Mouse (Mus musculus) C2C12 (cell line): ENCODE data around the gene Slain2. TPM values are rescaled to one million over a fixed set of nuclear protein-coding genes. Genes with fewer than 3 reads are reported as not detected.

Experiments
- H3K27me3 ChIP-seq: one replicate; pipeline ENCODE4 v1.6.1; 2011; ENCODE audit not compliant: control insufficient read depth, insufficient read depth, insufficient read length
- H3K36me3 ChIP-seq: one replicate; pipeline ENCODE4 v1.6.1; 2011; ENCODE audit not compliant: control insufficient read depth, insufficient read depth
- H3K4me3 ChIP-seq: one replicate; pipeline ENCODE4 v1.5.1; 2011; ENCODE audit warnings: mild to moderate bottlenecking, control low read depth; ENCODE audit not compliant: poor library complexity, insufficient read depth, severe bottlenecking
- H3K79me2 ChIP-seq: one replicate; pipeline ENCODE4 v1.6.1; 2011; ENCODE audit not compliant: control insufficient read depth, insufficient read depth
- H3K79me3 ChIP-seq: one replicate; pipeline ENCODE4 v1.6.1; 2011; ENCODE audit warnings: low read depth, control low read depth
- H3ac ChIP-seq: one replicate; pipeline ENCODE3; 2011; ENCODE audit warnings: low read depth; ENCODE audit not compliant: control insufficient read depth, insufficient read length
- CEBPB ChIP-seq: IDR thresholded peaks from one replicate; pipeline ENCODE4 v1.6.1; 2011; ENCODE audit warnings: low read depth, mild to moderate bottlenecking, control low read depth, moderate library complexity
- CTCF ChIP-seq: IDR thresholded peaks from one replicate; pipeline ENCODE4 v1.5.1; 2011; ENCODE audit not compliant: control insufficient read depth, insufficient read depth, insufficient read length
- FOSL1 ChIP-seq: IDR thresholded peaks from one replicate; pipeline ENCODE4 v1.8.0; 2011; ENCODE audit warnings: mild to moderate bottlenecking, low read length; ENCODE audit not compliant: poor library complexity, insufficient read depth, severe bottlenecking
- MAX ChIP-seq: IDR thresholded peaks from one replicate; pipeline ENCODE4 v1.6.1; 2011; ENCODE audit warnings: mild to moderate bottlenecking, control low read depth
- MYOD1 ChIP-seq: IDR thresholded peaks from one replicate; pipeline ENCODE4 v1.6.1; 2011; ENCODE audit warnings: low read depth; ENCODE audit not compliant: control insufficient read depth, insufficient read length
- MYOG ChIP-seq: IDR thresholded peaks from one replicate; pipeline ENCODE4 v1.6.1; 2011; ENCODE audit not compliant: control insufficient read depth, insufficient read length; ENCODE audit errors: extremely low read depth
- USF1 ChIP-seq: IDR thresholded peaks from one replicate; pipeline ENCODE4 v1.6.1; 2011; ENCODE audit warnings: low read depth, mild to moderate bottlenecking, control low read depth, moderate library complexity
- polyA plus RNA-seq: library from polyadenylated mRNA; unstranded; fragments of >200 nt; fragmentation: generic; extraction: Trizol; gene quantifications from one replicate; pipeline ENCODE4 v1.2.1, GENCODE M21; 2012; ENCODE audit warnings: missing spikeins

Slain2 gene
- polyA plus RNA-seq, 1 experiment = 20.3 TPM

- H3K36me3 ChIP-seq = peaks cover 50% of the 10 kb centered on the region
- no peaks in the 10 kb centered on the region for H3K79me2 ChIP-seq
- H3K79me3 ChIP-seq = no peaks in the 10 kb centered on the region
- TF ChIP-seq USF1 (no peak), MAX (no peak), CTCF (no peak), CEBPB (no peak), MYOD1 (no peak), FOSL1 (no peak), MYOG (no peak)
- no peak overlapping the region for H3K4me3 ChIP-seq
- H3ac ChIP-seq = no peak overlapping the region
- no peaks in the 10 kb centered on the region for H3K27me3 ChIP-seq
Observed at GRCm38 (mm10) chr5:72976539-72976938, 62.4 kb downstream of the Slain2 start.

- Histone ChIP-seq H3K36me3 (peaks cover 15% of the 10 kb centered on the region), H3K79me3 (no peaks in the 10 kb centered on the region), H3ac (no peak overlapping the region), H3K27me3 (no peaks in the 10 kb centered on the region), H3K4me3 (no peak overlapping the region), H3K79me2 (no peaks in the 10 kb centered on the region)
- TF ChIP-seq FOSL1 (no peak), MYOD1 (no peak), CEBPB (no peak), MAX (no peak), MYOG (no peak), CTCF (no peak), USF1 (no peak)
Observed at GRCm38 (mm10) chr5:72984091-72984490, 70.0 kb downstream of the Slain2 start.

GRCm38 (mm10) chr5:72987786-72988185 is 73.7 kb downstream of the Slain2 start:
- no peaks in the 10 kb centered on the region for H3K79me3 ChIP-seq

GRCm38 (mm10) chr5:72989756-72990155 is 75.7 kb downstream of the Slain2 start:
- H3K79me3 ChIP-seq = no peaks in the 10 kb centered on the region
- H3K79me2 ChIP-seq = no peaks in the 10 kb centered on the region
- H3ac ChIP-seq = no peak overlapping the region
- no peaks in the 10 kb centered on the region for H3K36me3 ChIP-seq
- TF ChIP-seq MYOG = no peak
- TF ChIP-seq USF1 = no peak
- TF ChIP-seq CEBPB = no peak
- TF ChIP-seq MYOD1 = no peak
- TF ChIP-seq MAX = no peak
- no peaks in the 10 kb centered on the region for H3K27me3 ChIP-seq
- no peak overlapping the region for H3K4me3 ChIP-seq

More at GRCm38 (mm10) chr5:72987786-72988185, 73.7 kb downstream of the Slain2 start:
- Histone ChIP-seq H3K79me2 (no peaks in the 10 kb centered on the region), H3ac (no peak overlapping the region), H3K27me3 (no peaks in the 10 kb centered on the region), H3K36me3 (no peaks in the 10 kb centered on the region), H3K4me3 (no peak overlapping the region)
- no peak for TF ChIP-seq CEBPB
- no peak for TF ChIP-seq MYOG
- TF ChIP-seq CTCF = no peak

- Histone ChIP-seq H3K79me3 (no peaks in the 10 kb centered on the region), H3K4me3 (no peak overlapping the region), H3K79me2 (no peaks in the 10 kb centered on the region), H3K36me3 (no peaks in the 10 kb centered on the region), H3ac (no peak overlapping the region), H3K27me3 (no peaks in the 10 kb centered on the region)
- TF ChIP-seq USF1 (no peak), CEBPB (no peak), CTCF (no peak), MAX (no peak), MYOG (no peak), MYOD1 (no peak), FOSL1 (no peak)
Observed at GRCm38 (mm10) chr5:72992474-72992873, 78.4 kb downstream of the Slain2 start.

GRCm38 (mm10) chr5:72994424-72994823 is 80.3 kb downstream of the Slain2 start:
- no peak overlapping the region for H3K4me3 ChIP-seq
- H3ac ChIP-seq = no peak overlapping the region
- TF ChIP-seq MYOG = no peak
- no peak for TF ChIP-seq FOSL1
- TF ChIP-seq CEBPB = no peak
- no peak for TF ChIP-seq MAX
- no peak for TF ChIP-seq CTCF
- no peak for TF ChIP-seq MYOD1
- TF ChIP-seq USF1 = no peak
- H3K27me3 ChIP-seq = no peaks in the 10 kb centered on the region
- no peaks in the 10 kb centered on the region for H3K36me3 ChIP-seq
- H3K79me2 ChIP-seq = no peaks in the 10 kb centered on the region
- no peaks in the 10 kb centered on the region for H3K79me3 ChIP-seq
